Mouse (Mus musculus) neural tube, embryonic 11.5 days (tissue): ENCODE measurements around the gene Slc36a1. TPM values are rescaled to one million over a fixed set of nuclear protein-coding genes. Genes with fewer than 3 reads are reported as not detected.

Experiments used
- ATAC-seq: fragments of 200-750 bp; cut with Nextera tagmentation; 2 replicates; pipeline ENCODE4 v1.8.0; 2017; ENCODE audit warnings: moderate number of reproducible peaks, mild to moderate bottlenecking, moderate TSS enrichment, moderate library complexity; ENCODE audit not compliant: insufficient read depth, low FRiP score, low TSS enrichment
- DNase-seq: peaks from one replicate; pipeline ENCODE4 v3.0.0-alpha.2; 2015; ENCODE audit warnings: low spot score
- H3K27ac ChIP-seq: fragments of 300-500 bp; sonication (generic); 2 replicates; pipeline ENCODE4 v1.5.1; 2014; ENCODE audit warnings: low read depth, mild to moderate bottlenecking, low read length
- H3K27me3 ChIP-seq: fragments of 300-500 bp; sonication (generic); 2 replicates; pipeline ENCODE4 v1.6.1; 2014; ENCODE audit warnings: mild to moderate bottlenecking, low read length, mixed read lengths; ENCODE audit not compliant: control insufficient read depth, insufficient read depth
- H3K36me3 ChIP-seq: fragments of 300-500 bp; sonication (generic); 2 replicates; pipeline ENCODE4 v1.6.1; 2014; ENCODE audit warnings: mild to moderate bottlenecking, low read length, moderate library complexity, mixed read lengths; ENCODE audit not compliant: control insufficient read depth, insufficient read depth
- H3K4me1 ChIP-seq: fragments of 300-500 bp; sonication (generic); 2 replicates; pipeline ENCODE4 v1.6.1; 2014; ENCODE audit warnings: low read length, mixed read lengths; ENCODE audit not compliant: control insufficient read depth, insufficient read depth
- H3K4me2 ChIP-seq: fragments of 300-500 bp; sonication (generic); 2 replicates; pipeline ENCODE4 v1.6.1; 2014; ENCODE audit warnings: low read depth, mild to moderate bottlenecking, moderate library complexity
- H3K4me3 ChIP-seq: fragments of 300-500 bp; sonication (generic); 2 replicates; pipeline ENCODE4 v1.5.1; 2014; ENCODE audit warnings: low read depth, low read length
- H3K9ac ChIP-seq: fragments of 300-500 bp; sonication (generic); 2 replicates; pipeline ENCODE4 v1.6.1; 2014; ENCODE audit warnings: mild to moderate bottlenecking, low read length
- H3K9me3 ChIP-seq: fragments of 300-500 bp; sonication (generic); 2 replicates; pipeline ENCODE4 v1.6.1; 2016; ENCODE audit warnings: low read length; ENCODE audit not compliant: control insufficient read depth
- WGBS: fragments of 180-500 bp; shearing (Covaris S2); extraction: QIAGEN DNeasy Blood & Tissue Kit; methylation state at CpG from one replicate; pipeline ENCODE4 v1.1.7; 2014; 5-methylcytosine and 5-hydroxymethylcytosine counted together
- polyA plus RNA-seq: library from polyadenylated mRNA; unstranded; fragments of >200 nt; fragmentation: Nextera tagmentation; extraction: Ambion mirVana; gene quantifications from 2 replicates; pipeline ENCODE4 v1.2.1, GENCODE M21; 2014

The Slc36a1 gene
- polyA plus RNA-seq, 1 experiment from 2014 or later, result 2.6 TPM

DNA sequence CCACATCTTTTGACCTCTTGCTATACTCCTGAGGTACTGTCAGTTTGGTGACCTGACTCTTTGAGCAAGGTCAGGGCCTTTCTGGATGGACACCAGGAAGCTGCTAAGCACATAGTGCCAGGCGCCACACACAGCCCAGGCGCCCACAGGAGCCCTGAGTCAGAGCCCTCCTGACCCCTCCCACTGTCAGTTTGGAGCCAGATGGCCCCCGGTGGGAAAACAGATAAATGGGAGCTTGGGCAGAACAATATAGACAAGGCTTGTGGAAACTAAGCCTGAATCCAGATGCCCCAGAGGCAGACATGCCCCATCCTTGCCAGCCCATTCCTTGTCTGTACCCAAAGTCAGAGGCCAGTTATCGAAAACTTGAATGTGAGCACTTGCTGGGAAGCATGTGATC lies 30.6 kb downstream of the Slc36a1 start:
- no peak overlapping the region for H3K9ac ChIP-seq
- H3K4me2 ChIP-seq, result no peak overlapping the region
- H3K36me3 ChIP-seq, result no peaks in the 10 kb centered on the region
- H3K27ac ChIP-seq, result no peak overlapping the region
- H3K4me3 ChIP-seq, result no peak overlapping the region
- DNase-seq (no peak), ATAC-seq (no peak)
- H3K27me3 ChIP-seq, result no peaks in the 10 kb centered on the region
- H3K4me1 ChIP-seq, result no peaks in the 10 kb centered on the region
- 87% methylated on average over 4 of the region's 4 CpGs for WGBS
- H3K9me3 ChIP-seq, result no peaks in the 10 kb centered on the region

DNA sequence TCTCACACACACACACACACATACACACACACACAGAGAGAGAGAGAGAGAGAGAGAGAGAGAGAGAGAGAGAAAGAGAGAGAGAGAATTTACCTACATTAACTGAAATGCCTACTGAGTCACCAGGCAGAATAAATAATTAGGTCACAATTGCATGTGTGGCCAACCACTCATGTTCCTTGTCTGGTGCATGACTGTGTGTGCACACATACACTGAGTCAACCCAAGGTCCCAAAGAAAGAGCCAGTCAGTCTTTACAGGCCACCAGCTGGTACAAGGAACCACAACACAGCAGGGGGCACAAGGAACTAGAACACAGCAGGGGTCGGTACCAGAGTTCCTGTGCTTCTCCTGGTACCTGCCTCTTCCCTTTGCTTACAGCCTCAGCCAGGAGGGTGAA lies 32.7 kb downstream of the Slc36a1 start:
- H3K36me3 ChIP-seq, result no peaks in the 10 kb centered on the region
- no peak overlapping the region for H3K4me2 ChIP-seq
- H3K27ac ChIP-seq, result no peak overlapping the region
- WGBS, result 55% methylated on average over 1 of the region's 1 CpGs
- DNase-seq (no peak), ATAC-seq (no peak)
- H3K9me3 ChIP-seq, result no peaks in the 10 kb centered on the region
- H3K4me1 ChIP-seq, result no peaks in the 10 kb centered on the region
- H3K4me3 ChIP-seq, result no peak overlapping the region
- no peak overlapping the region for H3K9ac ChIP-seq
- no peaks in the 10 kb centered on the region for H3K27me3 ChIP-seq

DNA sequence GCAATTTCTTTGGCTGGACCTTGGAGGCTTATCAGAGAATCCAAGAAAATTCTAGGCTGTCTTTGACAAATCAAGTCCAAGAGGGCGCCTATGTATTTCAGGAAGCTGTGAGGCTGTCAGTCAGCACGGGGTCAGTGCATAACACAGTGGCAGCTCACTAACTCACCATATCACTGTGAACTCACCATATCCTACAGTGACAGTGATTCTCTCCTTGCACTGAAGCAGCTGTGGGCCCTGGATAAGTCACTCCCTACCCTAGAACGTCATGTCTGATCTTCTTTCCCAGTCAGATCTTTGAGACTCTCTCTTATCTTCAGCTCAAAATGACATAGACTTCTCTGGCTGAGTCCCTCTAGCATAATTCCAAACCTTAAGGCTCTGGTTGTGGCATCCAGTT lies 35.3 kb downstream of the Slc36a1 start:
- no peaks in the 10 kb centered on the region for H3K27me3 ChIP-seq
- H3K4me3 ChIP-seq, result no peak overlapping the region
- no peak overlapping the region for H3K27ac ChIP-seq
- 70% methylated on average over 3 of the region's 3 CpGs for WGBS
- ATAC-seq (no peak), DNase-seq (no peak)
- H3K36me3 ChIP-seq, result no peaks in the 10 kb centered on the region
- no peak overlapping the region for H3K9ac ChIP-seq
- H3K9me3 ChIP-seq, result no peaks in the 10 kb centered on the region
- H3K4me2 ChIP-seq, result no peak overlapping the region
- no peaks in the 10 kb centered on the region for H3K4me1 ChIP-seq

DNA sequence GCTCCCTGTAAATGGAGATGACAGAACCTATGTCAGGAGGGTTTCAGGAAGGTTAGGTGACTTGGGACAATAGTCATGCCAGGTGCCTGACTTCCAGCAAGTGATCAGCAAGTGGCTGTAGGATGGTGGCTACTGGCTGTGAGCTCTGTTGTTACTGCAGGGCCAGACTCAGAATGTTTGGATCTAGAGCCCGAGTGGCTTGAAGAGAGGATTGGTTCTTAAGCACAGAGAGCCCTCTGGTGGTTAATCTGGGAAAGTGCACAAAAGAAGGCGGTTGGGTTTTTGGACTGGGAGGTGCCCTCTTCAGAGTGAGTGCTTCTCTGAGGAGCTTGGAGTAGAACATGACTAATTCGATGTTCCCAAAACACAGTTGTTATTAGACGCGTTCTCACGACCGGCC lies 36.4 kb downstream of the Slc36a1 start:
- no peak overlapping the region for H3K4me3 ChIP-seq
- H3K9ac ChIP-seq, result no peak overlapping the region
- no peak overlapping the region for H3K4me2 ChIP-seq
- peak; percentile 61 for DNase-seq
- no peaks in the 10 kb centered on the region for H3K4me1 ChIP-seq
- no peak overlapping the region for H3K27ac ChIP-seq
- no peaks in the 10 kb centered on the region for H3K9me3 ChIP-seq
- no peak for ATAC-seq
- no peaks in the 10 kb centered on the region for H3K36me3 ChIP-seq
- H3K27me3 ChIP-seq, result no peaks in the 10 kb centered on the region
- WGBS, result 66% methylated on average over 7 of the region's 7 CpGs

DNA sequence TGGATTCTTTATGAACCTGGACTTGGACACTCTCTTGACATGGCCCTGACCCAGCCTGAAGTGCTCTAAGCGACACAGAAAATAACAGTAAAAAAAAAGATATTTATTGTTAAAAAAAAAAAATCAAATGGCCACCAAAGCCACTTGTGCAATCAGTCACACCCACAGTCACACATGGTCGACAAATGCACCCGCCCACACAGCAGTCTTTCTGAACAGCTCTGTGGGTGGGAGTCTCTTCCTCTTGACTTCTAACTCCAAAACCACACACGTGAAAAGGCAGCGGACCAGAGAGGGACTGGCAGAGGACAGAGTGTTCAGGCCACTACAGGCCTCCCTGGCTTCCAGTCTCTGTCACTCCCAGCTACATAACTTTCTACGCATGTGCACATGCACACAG lies 46.4 kb downstream of the Slc36a1 start:
- H3K27me3 ChIP-seq, result no peaks in the 10 kb centered on the region
- H3K27ac ChIP-seq, result no peak overlapping the region
- no peaks in the 10 kb centered on the region for H3K36me3 ChIP-seq
- H3K4me2 ChIP-seq, result no peak overlapping the region
- 80% methylated on average over 6 of the region's 6 CpGs for WGBS
- H3K9me3 ChIP-seq, result no peaks in the 10 kb centered on the region
- H3K9ac ChIP-seq, result no peak overlapping the region
- ATAC-seq, result no peak
- DNase-seq, result no peak
- H3K4me3 ChIP-seq, result no peak overlapping the region
- H3K4me1 ChIP-seq, result no peaks in the 10 kb centered on the region

DNA sequence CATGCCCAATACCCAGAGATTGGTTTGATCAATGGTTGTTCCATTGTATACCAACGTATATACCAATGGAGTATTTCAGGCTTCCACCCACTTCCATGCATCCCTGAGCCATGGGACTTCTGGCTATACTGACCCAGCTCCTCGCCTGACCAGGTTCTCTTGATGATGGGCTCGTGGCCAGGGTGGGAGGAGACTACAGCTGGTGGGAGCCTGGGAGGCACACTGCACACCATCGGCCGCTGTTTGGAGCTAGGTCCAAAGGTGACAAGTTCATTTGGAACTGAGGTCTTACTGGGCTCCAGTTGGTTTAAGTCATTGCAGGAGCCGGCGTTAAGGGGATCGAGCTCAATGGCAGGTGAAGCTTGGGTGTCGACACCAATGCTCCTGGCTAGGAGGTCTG lies 49.2 kb downstream of the Slc36a1 start:
- DNase-seq (no peak), ATAC-seq (no peak)
- H3K9ac ChIP-seq, result no peak overlapping the region
- no peak overlapping the region for H3K4me3 ChIP-seq
- WGBS, result 85% methylated on average over 9 of the region's 9 CpGs
- no peaks in the 10 kb centered on the region for H3K36me3 ChIP-seq
- H3K9me3 ChIP-seq, result no peaks in the 10 kb centered on the region
- H3K27ac ChIP-seq, result no peak overlapping the region
- H3K4me2 ChIP-seq, result no peak overlapping the region
- H3K27me3 ChIP-seq, result no peaks in the 10 kb centered on the region
- H3K4me1 ChIP-seq, result no peaks in the 10 kb centered on the region

DNA sequence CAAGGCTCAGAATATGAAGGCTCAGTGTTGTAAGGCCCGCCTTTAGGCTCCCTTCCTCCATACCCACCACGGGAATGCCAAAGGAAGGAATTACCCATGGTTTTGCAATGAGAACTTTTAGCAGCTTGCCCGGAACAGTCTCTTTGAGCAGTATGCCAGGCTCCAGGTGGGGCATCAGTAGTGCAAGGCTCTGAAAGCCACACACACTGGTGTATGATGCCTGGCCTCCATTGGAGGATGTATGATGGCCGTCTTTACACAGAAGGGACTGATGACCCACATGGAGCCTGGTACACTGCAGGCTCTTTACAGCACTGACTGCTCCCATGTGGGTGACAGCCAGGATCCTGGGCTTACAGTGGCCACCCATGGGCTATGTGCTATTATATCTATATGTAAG lies 57.0 kb downstream of the Slc36a1 start:
- H3K27ac ChIP-seq, result no peak overlapping the region
- H3K36me3 ChIP-seq, result no peaks in the 10 kb centered on the region
- H3K4me1 ChIP-seq, result no peaks in the 10 kb centered on the region
- ATAC-seq (no peak), DNase-seq (no peak)
- H3K4me2 ChIP-seq, result no peak overlapping the region
- H3K4me3 ChIP-seq, result no peak overlapping the region
- no peaks in the 10 kb centered on the region for H3K27me3 ChIP-seq
- no peaks in the 10 kb centered on the region for H3K9me3 ChIP-seq
- H3K9ac ChIP-seq, result no peak overlapping the region
- WGBS, result 89% methylated on average over 4 of the region's 4 CpGs

DNA sequence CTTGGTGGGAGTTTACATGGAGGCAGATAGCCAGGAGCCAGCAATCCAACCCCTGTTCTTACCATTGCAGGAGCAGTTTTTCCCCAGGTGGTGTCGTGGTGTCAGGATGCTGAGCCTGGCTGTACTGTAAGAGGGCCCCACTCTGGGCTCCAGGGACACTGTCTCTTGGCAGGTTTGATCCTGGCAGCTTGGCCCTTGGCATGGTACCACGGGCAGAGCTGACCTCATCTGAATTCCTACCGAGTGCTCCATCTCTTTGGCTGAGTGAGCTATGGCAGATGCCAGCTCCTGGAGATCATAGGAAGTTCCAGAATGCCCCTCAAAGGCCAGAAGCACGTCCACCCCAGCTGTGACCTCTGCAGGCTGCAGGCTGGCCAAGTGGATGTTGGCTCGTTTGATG lies 57.9 kb downstream of the Slc36a1 start:
- H3K36me3 ChIP-seq, result no peaks in the 10 kb centered on the region
- no peak overlapping the region for H3K27ac ChIP-seq
- ATAC-seq (no peak), DNase-seq (no peak)
- H3K27me3 ChIP-seq, result no peaks in the 10 kb centered on the region
- no peaks in the 10 kb centered on the region for H3K9me3 ChIP-seq
- no peak overlapping the region for H3K9ac ChIP-seq
- H3K4me1 ChIP-seq, result no peaks in the 10 kb centered on the region
- no peak overlapping the region for H3K4me2 ChIP-seq
- no peak overlapping the region for H3K4me3 ChIP-seq
- WGBS, result 80% methylated on average over 5 of the region's 5 CpGs

DNA sequence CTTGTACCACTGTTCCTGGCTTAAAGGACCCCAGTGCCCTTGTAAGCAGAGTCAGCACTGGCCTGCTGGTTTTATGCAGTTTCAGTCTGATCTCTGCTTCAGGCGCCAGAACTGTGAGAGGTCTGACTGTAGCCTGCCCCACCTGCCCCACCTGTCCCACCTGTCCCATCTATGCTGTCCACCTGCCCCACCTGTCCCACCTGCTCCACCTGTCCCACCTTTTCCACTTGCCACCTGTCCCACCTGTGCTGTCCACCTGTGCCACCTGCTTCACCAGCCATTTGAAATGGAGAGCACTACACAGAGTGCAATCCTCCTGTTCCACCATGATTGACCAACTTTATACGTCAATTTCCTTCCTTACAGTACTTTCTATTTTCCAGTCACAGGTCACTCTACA lies 60.2 kb downstream of the Slc36a1 start:
- no peak for ATAC-seq

More for the DNA sequence above, 60.2 kb downstream of the Slc36a1 start:
- no peak overlapping the region for H3K4me3 ChIP-seq
- H3K4me1 ChIP-seq, result no peaks in the 10 kb centered on the region
- no peaks in the 10 kb centered on the region for H3K36me3 ChIP-seq
- H3K9ac ChIP-seq, result no peak overlapping the region
- no peak overlapping the region for H3K27ac ChIP-seq
- no peak overlapping the region for H3K4me2 ChIP-seq
- 86% methylated on average over 2 of the region's 2 CpGs for WGBS
- H3K27me3 ChIP-seq, result no peaks in the 10 kb centered on the region
- no peaks in the 10 kb centered on the region for H3K9me3 ChIP-seq
- no peak for DNase-seq
